Mouse (Mus musculus) lung, postnatal 0 days (tissue): ENCODE measurements around the gene Aff3.

Experiments
- CTCF ChIP-seq: IDR thresholded peaks from 2 replicates; pipeline ENCODE4 v1.5.1; 2016; ENCODE audit warnings: antibody characterized with exemption, mild to moderate bottlenecking
- EP300 ChIP-seq: IDR thresholded peaks from 2 replicates; pipeline ENCODE4 v1.6.1; 2016; ENCODE audit warnings: antibody characterized with exemption, mild to moderate bottlenecking, control low read depth

- TF ChIP-seq CTCF (no peak), EP300 (no peak)
Observed at GRCm38 (mm10) chr1:38483191-38483590, 181.6 kb downstream of the Aff3 start.
